Mouse (Mus musculus) olfactory bulb, adult 2 months (tissue): ENCODE measurements around the gene Apela. TPM values are rescaled to one million over a fixed set of nuclear protein-coding genes. Genes with fewer than 3 reads are reported as not detected.

Experiments
- H3K27ac ChIP-seq: fragments of 200-500 bp; 2 replicates; pipeline ENCODE4 v1.5.1; 2012; ENCODE audit warnings: low read depth, low read length; ENCODE audit not compliant: insufficient read depth
- H3K4me1 ChIP-seq: fragments of 200-500 bp; 2 replicates; pipeline ENCODE4 v1.6.1; 2012; ENCODE audit warnings: low read length; ENCODE audit not compliant: control insufficient read depth, insufficient read depth
- H3K4me3 ChIP-seq: fragments of 200-500 bp; 2 replicates; pipeline ENCODE4 v1.5.1; 2012; ENCODE audit warnings: mild to moderate bottlenecking, low read depth, low read length, moderate library complexity; ENCODE audit not compliant: insufficient read depth
- CTCF ChIP-seq: fragments of 200-500 bp; IDR thresholded peaks from 2 replicates; pipeline ENCODE4 v1.5.1; 2012; ENCODE audit warnings: low read depth, mild to moderate bottlenecking, low read length, moderate library complexity; ENCODE audit not compliant: insufficient read depth
- POLR2A ChIP-seq: fragments of 200-500 bp; IDR thresholded peaks from 2 replicates; pipeline ENCODE4 v1.6.1; 2012; ENCODE audit warnings: mild to moderate bottlenecking, low read depth, low read length, moderate library complexity; ENCODE audit not compliant: insufficient read depth
- WGBS: fragments of 180-500 bp; shearing (Covaris S2); methylation state at CpG from one replicate; pipeline ENCODE4 v1.1.7; 2018; 5-methylcytosine and 5-hydroxymethylcytosine counted together
- polyA plus RNA-seq: library from polyadenylated mRNA; stranded (reverse); fragments of >200 nt; gene quantifications from 2 replicates; pipeline ENCODE4 v1.2.4, GENCODE M21; 2012; ENCODE audit warnings: low replicate concordance; ENCODE audit not compliant: missing spikeins, insufficient read depth, insufficient read length

The Apela gene
- not detected in 2 replicates for polyA plus RNA-seq

DNA sequence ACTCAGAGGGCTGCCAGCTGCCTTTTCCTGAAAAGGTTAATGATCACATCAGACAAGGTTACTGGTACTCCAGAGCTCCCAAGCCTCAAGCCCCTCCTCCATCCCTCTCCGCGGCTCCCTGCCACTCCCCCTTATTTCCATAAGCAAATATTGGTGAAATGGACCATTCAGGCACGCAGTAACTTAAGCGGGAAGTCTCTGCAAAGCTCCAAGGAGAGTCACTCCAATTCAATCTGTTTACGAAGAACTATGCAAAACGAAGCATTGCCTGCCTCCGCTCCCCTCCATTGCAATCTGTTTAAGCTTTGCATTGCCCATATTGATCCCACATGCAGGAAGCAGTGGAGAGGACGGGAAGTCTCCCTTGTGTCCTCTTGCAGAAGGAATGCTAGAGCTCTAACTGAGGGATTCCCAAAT lies at the start of gene Apela:
Gene Apela, minus strand, starts transcription at position 220 of the 417 bp plus-strand sequence.
- TF ChIP-seq CTCF: no peak
- TF ChIP-seq POLR2A: no peak
- H3K4me3 ChIP-seq: no peak within 1 kb of the TSS
- no peaks in the 10 kb centered on the region for H3K4me1 ChIP-seq
- WGBS: 3% methylated on average over 8 of the region's 8 CpGs
- H3K27ac ChIP-seq: no peak within 1 kb of the TSS

- TF ChIP-seq POLR2A (no peak), CTCF (no peak)
- WGBS: 71% methylated on average over 2 of the region's 2 CpGs
- H3K27ac ChIP-seq: no peak overlapping the region
- H3K4me1 ChIP-seq: no peaks in the 10 kb centered on the region
- no peak overlapping the region for H3K4me3 ChIP-seq
Observed at GRCm38 (mm10) chr8:65085680-65086079, 48.5 kb upstream of the Apela start.

DNA sequence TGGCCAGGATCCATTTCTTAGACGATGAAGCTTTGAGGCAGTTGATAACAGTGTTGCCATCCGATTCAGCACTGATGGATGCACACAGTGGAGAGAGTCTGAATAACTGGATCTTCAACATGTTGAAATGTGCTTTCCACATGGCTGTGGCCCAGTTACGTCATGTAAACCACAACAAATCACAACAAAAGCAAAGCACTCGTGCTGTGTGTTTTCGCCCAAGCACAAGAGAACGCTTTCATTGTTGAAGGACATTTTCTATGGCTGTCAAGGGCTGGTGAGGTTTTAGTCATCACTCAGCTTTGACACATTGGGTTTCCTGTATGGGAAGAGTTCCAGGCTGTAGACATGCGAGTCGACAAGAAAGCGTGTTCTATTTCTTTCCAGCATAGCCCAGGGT lies 43.6 kb upstream of the Apela start:
- no peak overlapping the region for H3K4me3 ChIP-seq
- no peak for TF ChIP-seq CTCF
- TF ChIP-seq POLR2A: no peak
- H3K4me1 ChIP-seq: no peaks in the 10 kb centered on the region
- H3K27ac ChIP-seq: no peak overlapping the region
- 75% methylated on average over 9 of the region's 9 CpGs for WGBS

DNA sequence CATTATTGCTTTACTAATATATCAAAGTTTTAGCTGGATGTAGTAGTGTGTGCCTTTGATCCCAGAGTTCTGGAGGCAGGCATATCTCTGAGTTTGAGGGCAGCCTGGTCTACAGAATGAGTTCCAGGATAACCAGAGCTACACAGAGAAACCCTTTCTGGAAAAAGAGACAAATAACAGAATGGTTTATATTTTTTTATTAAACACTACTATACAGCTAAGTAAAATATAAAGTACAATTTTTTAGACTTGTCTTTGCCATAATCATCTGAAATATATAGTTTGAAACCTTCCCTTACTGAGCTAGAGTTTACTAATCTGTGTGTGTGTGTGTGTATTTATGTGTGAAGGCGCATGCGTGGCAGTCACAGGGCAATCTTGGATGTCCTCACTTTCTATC lies 37.6 kb upstream of the Apela start, which contains the start of gene Gm10663:
Gene Gm10663, plus strand, starts transcription at position 301 of the 400 bp plus-strand sequence.
- H3K27ac ChIP-seq: no peak within 1 kb of the TSS
- no peaks in the 10 kb centered on the region for H3K4me1 ChIP-seq
- TF ChIP-seq POLR2A (no peak), CTCF (no peak)
- no peak within 1 kb of the TSS for H3K4me3 ChIP-seq
- 93% methylated on average over 2 of the region's 2 CpGs for WGBS

DNA sequence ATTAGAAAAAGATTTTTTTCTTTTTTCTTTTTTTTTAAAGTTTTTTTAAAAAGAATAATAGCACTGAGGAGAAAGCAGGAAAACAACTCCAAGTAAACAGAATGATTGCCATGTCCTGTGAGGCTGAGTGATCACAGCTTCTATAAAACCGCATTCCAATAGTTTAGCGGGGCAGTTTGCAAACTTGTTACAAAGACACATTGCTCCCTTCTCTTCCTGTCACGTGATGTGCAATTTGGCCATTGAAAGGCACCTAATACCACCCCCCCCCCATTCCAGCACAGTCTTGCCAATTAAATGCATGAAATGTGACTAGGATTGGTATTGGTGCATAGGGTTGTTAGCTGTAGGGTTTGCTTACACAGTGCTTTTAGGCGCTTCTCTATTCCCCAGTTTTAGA lies 33.9 kb upstream of the Apela start:
- H3K4me3 ChIP-seq: no peak overlapping the region
- 70% methylated on average over 4 of the region's 4 CpGs for WGBS
- H3K4me1 ChIP-seq: no peaks in the 10 kb centered on the region
- TF ChIP-seq POLR2A (no peak), CTCF (no peak)
- no peak overlapping the region for H3K27ac ChIP-seq

DNA sequence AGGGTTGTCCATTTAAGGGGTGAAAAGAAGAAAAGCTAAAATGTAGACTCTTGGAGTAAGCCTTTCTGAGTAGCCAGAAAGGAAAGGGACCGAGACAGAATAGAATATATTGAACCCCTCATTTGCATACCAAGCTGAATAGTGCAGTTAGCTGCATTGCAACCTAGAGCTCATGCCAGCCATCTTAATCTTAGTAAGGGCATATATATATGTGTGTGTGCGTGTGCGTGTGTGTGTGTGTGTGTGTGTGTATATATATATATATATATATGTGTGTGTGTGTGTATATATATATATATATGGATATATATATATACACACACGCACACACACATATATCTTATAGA lies 31.3 kb upstream of the Apela start:
- H3K4me1 ChIP-seq: no peaks in the 10 kb centered on the region
- no peak overlapping the region for H3K27ac ChIP-seq
- no peak for TF ChIP-seq CTCF
- TF ChIP-seq POLR2A: no peak
- no peak overlapping the region for H3K4me3 ChIP-seq
- WGBS: 50% methylated on average over 4 of the region's 4 CpGs

GRCm38 (mm10) chr8:65067694-65068472 lies 30.7 kb upstream of the Apela start:
- Histone ChIP-seq H3K4me1 (no peaks in the 10 kb centered on the region), H3K27ac (no peak overlapping the region), H3K4me3 (no peak overlapping the region)
- TF ChIP-seq POLR2A: no peak
- TF ChIP-seq CTCF: no peak
- 37% methylated on average over 10 of the region's 10 CpGs for WGBS

DNA sequence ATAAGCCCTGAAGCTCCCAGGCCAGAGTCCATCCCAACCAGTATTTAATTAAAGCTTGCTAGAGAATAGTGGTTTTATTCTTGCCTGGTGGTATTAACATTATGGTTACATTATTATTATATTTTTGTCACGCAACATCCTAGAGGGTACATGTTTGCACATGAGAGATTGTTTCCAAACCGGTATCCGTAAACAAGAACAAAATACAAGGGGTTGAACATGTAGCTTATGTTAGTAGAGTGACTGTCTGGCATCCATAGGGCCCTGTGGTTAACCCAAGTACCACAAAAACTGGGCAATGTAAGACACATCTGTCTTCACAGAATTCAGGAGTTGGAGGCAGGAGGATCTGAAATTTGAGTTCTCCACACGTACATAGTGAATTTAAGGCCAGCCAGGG lies 29.9 kb upstream of the Apela start:
- 96% methylated on average over 4 of the region's 4 CpGs for WGBS
- H3K27ac ChIP-seq: no peak overlapping the region
- TF ChIP-seq CTCF (no peak), POLR2A (no peak)
- no peaks in the 10 kb centered on the region for H3K4me1 ChIP-seq
- no peak overlapping the region for H3K4me3 ChIP-seq

DNA sequence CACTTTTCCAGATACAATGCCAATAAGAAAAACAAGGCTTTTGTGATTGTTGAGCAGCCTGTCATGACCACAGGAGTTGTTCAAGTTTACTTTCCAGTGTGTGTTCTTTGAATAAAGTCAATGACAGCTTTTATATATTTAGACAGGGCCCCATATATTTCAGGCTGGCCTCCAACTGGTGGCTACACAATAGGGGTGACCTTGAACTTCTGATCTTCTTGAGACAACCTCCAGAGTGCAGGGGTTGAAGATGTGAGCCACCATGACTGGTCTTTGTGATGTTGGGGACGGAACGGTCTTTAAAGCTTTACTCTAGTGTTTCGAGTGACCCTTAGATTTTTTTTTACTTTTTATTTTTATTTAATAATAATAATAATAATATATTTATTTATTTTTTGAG lies 28.5 kb upstream of the Apela start:
- H3K27ac ChIP-seq: no peak overlapping the region
- H3K4me3 ChIP-seq: no peak overlapping the region
- over 99% methylated on average over 3 of the region's 3 CpGs for WGBS
- TF ChIP-seq CTCF (no peak), POLR2A (no peak)
- H3K4me1 ChIP-seq: no peaks in the 10 kb centered on the region
